Mouse (Mus musculus) neural tube, embryonic 13.5 days (tissue): ENCODE measurements at regions not wholly inside any gene's neighbourhood (a gene's known extent, or its start where the extent isn't known, plus 50 kb on each side); places are given as distances from the start of the nearest gene placed in this dataset.
A peak's percentile ranks its signal among the peaks of the same experiment; 100 is the strongest.
"Not testable (repeated sequence)": the region's sequence is repeated elsewhere in the genome, so short reads cannot be mapped to it uniquely, and the experiment has no call there.

Experiments
- ATAC-seq: fragments of 200-750 bp; cut with Nextera tagmentation; 2 replicates; pipeline ENCODE4 v1.8.0; 2017; ENCODE audit warnings: low read depth, mild to moderate bottlenecking, moderate TSS enrichment, moderate library complexity
- H3K27ac ChIP-seq: fragments of 300-500 bp; sonication (generic); replicated peaks from 2 replicates; pipeline ENCODE4 v1.5.1; 2015; ENCODE audit warnings: moderate library complexity, mild to moderate bottlenecking, inconsistent platforms
- H3K27me3 ChIP-seq: fragments of 300-500 bp; sonication (generic); 2 replicates; pipeline ENCODE4 v1.6.1; 2015; ENCODE audit warnings: mild to moderate bottlenecking, inconsistent platforms
- H3K36me3 ChIP-seq: fragments of 300-500 bp; sonication (generic); 2 replicates; pipeline ENCODE4 v1.6.1; 2015; ENCODE audit warnings: mild to moderate bottlenecking, inconsistent platforms
- H3K4me1 ChIP-seq: fragments of 300-500 bp; sonication (generic); replicated peaks from 2 replicates; pipeline ENCODE4 v1.6.1; 2015; ENCODE audit warnings: inconsistent platforms
- H3K4me2 ChIP-seq: fragments of 300-500 bp; sonication (generic); 2 replicates; pipeline ENCODE4 v1.6.1; 2015; ENCODE audit warnings: inconsistent platforms, mild to moderate bottlenecking, moderate library complexity
- H3K4me3 ChIP-seq: fragments of 300-500 bp; sonication (generic); 2 replicates; pipeline ENCODE4 v1.5.1; 2015; ENCODE audit warnings: mild to moderate bottlenecking, inconsistent platforms
- H3K9ac ChIP-seq: fragments of 300-500 bp; sonication (generic); 2 replicates; pipeline ENCODE4 v1.6.1; 2015; ENCODE audit warnings: moderate library complexity, mild to moderate bottlenecking, inconsistent platforms
- H3K9me3 ChIP-seq: fragments of 300-500 bp; sonication (generic); 2 replicates; pipeline ENCODE4 v1.6.1; 2016; ENCODE audit warnings: inconsistent platforms
- WGBS: fragments of 180-500 bp; shearing (Covaris S2); methylation state at CpG from one replicate; pipeline ENCODE4 v1.1.7; 2015; 5-methylcytosine and 5-hydroxymethylcytosine counted together

GRCm38 (mm10) chr8:19976461-19976860, 73.3 kb downstream of the Gm31371 start:
- H3K36me3 ChIP-seq, H3K4me3 ChIP-seq, H3K9ac ChIP-seq, H3K9me3 ChIP-seq, ATAC-seq, H3K4me2 ChIP-seq, H3K4me1 ChIP-seq, H3K27me3 ChIP-seq, H3K27ac ChIP-seq: not testable (repeated sequence)

GRCm38 (mm10) chr8:19979536-19980345, 76.5 kb downstream of the Gm31371 start:
- Histone ChIP-seq H3K9ac (peak overlapping the region; percentile 70), H3K9me3 (peaks cover 13% of the 10 kb centered on the region), H3K4me1 (0 out of 2 replicates have a peak, but pooled peaks cover 7% of the 10 kb centered on the region), H3K27me3 (no peaks in the 10 kb centered on the region), H3K4me3 (peak overlapping the region; percentile 47), H3K27ac (no peak overlapping the region), H3K4me2 (peak overlapping the region; percentile 63), H3K36me3 (peaks cover 12% of the 10 kb centered on the region; the same call in 1 of the 2 replicates)
- peak; percentile 95 for ATAC-seq
- 7% methylated on average over 42 of the region's 42 CpGs for WGBS

- ATAC-seq = peak; percentile 80
- peaks cover 12% of the 10 kb centered on the region; the same call in 1 of the 2 replicates for H3K36me3 ChIP-seq
- H3K4me3 ChIP-seq = peak overlapping the region; percentile 47
- not testable (repeated sequence) for H3K27ac ChIP-seq, H3K27me3 ChIP-seq, H3K4me1 ChIP-seq
- peak overlapping the region; percentile 70 for H3K9ac ChIP-seq
- WGBS = 20% methylated on average over 26 of the region's 26 CpGs
- peak overlapping the region; percentile 63 for H3K4me2 ChIP-seq
- peaks cover 13% of the 10 kb centered on the region for H3K9me3 ChIP-seq
Observed at GRCm38 (mm10) chr8:19980346-19980726, 77.1 kb downstream of the Gm31371 start.

GRCm38 (mm10) chr8:20008106-20008505, 104.9 kb downstream of the Gm31371 start:
- ATAC-seq, H3K27ac ChIP-seq, H3K4me3 ChIP-seq, H3K36me3 ChIP-seq, H3K27me3 ChIP-seq, H3K4me1 ChIP-seq, H3K4me2 ChIP-seq, H3K9ac ChIP-seq, H3K9me3 ChIP-seq: not testable (repeated sequence)
- WGBS = 89% methylated on average over 3 of the region's 3 CpGs

GRCm38 (mm10) chr8:20010947-20011346, 107.8 kb downstream of the Gm31371 start:
- 76% methylated on average over 8 of the region's 8 CpGs for WGBS
- H3K9me3 ChIP-seq, H3K4me1 ChIP-seq, H3K4me2 ChIP-seq, H3K27ac ChIP-seq, H3K4me3 ChIP-seq, H3K27me3 ChIP-seq, H3K9ac ChIP-seq, ATAC-seq: not testable (repeated sequence)
- peaks cover 15% of the 10 kb centered on the region for H3K36me3 ChIP-seq

GRCm38 (mm10) chr8:20013278-20013677, 110.1 kb downstream of the Gm31371 start:
- peaks cover 15% of the 10 kb centered on the region for H3K36me3 ChIP-seq
- not testable (repeated sequence) for H3K9me3 ChIP-seq, H3K9ac ChIP-seq, H3K4me1 ChIP-seq, ATAC-seq, H3K27me3 ChIP-seq, H3K27ac ChIP-seq, H3K4me3 ChIP-seq, H3K4me2 ChIP-seq
- WGBS = 78% methylated on average over 7 of the region's 7 CpGs

GRCm38 (mm10) chr8:20014451-20015130, 111.4 kb downstream of the Gm31371 start:
- not testable (repeated sequence) for H3K9ac ChIP-seq, H3K27ac ChIP-seq, H3K4me1 ChIP-seq, H3K4me3 ChIP-seq, H3K27me3 ChIP-seq, ATAC-seq, H3K4me2 ChIP-seq, H3K9me3 ChIP-seq
- H3K36me3 ChIP-seq = peaks cover 15% of the 10 kb centered on the region
- 89% methylated on average over 5 of the region's 5 CpGs for WGBS

- H3K9ac ChIP-seq, H3K27me3 ChIP-seq, H3K4me3 ChIP-seq, H3K4me2 ChIP-seq, H3K4me1 ChIP-seq, ATAC-seq, H3K27ac ChIP-seq, H3K9me3 ChIP-seq: not testable (repeated sequence)
- H3K36me3 ChIP-seq = peaks cover 15% of the 10 kb centered on the region
- 92% methylated on average over 6 of the region's 6 CpGs for WGBS
Observed at GRCm38 (mm10) chr8:20015411-20016081, 112.4 kb downstream of the Gm31371 start.

- H3K9ac ChIP-seq, H3K4me1 ChIP-seq, H3K27ac ChIP-seq, H3K27me3 ChIP-seq, H3K9me3 ChIP-seq, H3K4me2 ChIP-seq, ATAC-seq, H3K4me3 ChIP-seq: not testable (repeated sequence)
- peaks cover 15% of the 10 kb centered on the region for H3K36me3 ChIP-seq
- WGBS = 89% methylated on average over 17 of the region's 17 CpGs
Observed at GRCm38 (mm10) chr8:20016082-20016840, 113.1 kb downstream of the Gm31371 start.

- WGBS = 69% methylated on average over 1 of the region's 2 CpGs
- not testable (repeated sequence) for H3K36me3 ChIP-seq, H3K27me3 ChIP-seq, H3K4me2 ChIP-seq, ATAC-seq, H3K4me1 ChIP-seq, H3K9me3 ChIP-seq, H3K9ac ChIP-seq, H3K27ac ChIP-seq, H3K4me3 ChIP-seq
Observed at GRCm38 (mm10) chr8:20025521-20025920, 122.3 kb downstream of the Gm31371 start.

GRCm38 (mm10) chr8:20027956-20028355, 124.8 kb downstream of the Gm31371 start:
- not testable (repeated sequence) for H3K9me3 ChIP-seq, H3K4me1 ChIP-seq, ATAC-seq, H3K4me2 ChIP-seq, H3K4me3 ChIP-seq, H3K27ac ChIP-seq, H3K36me3 ChIP-seq, H3K27me3 ChIP-seq, H3K9ac ChIP-seq
- WGBS = 74% methylated on average over 2 of the region's 2 CpGs

- H3K4me3 ChIP-seq, H3K27ac ChIP-seq, ATAC-seq, H3K9ac ChIP-seq, H3K4me2 ChIP-seq, H3K4me1 ChIP-seq, H3K27me3 ChIP-seq, H3K9me3 ChIP-seq, H3K36me3 ChIP-seq: not testable (repeated sequence)
- WGBS = 81% methylated on average over 2 of the region's 2 CpGs
Observed at GRCm38 (mm10) chr8:20030131-20030530, 126.9 kb downstream of the Gm31371 start.
